Mouse (Mus musculus): ENCODE measurements around the gene Plekho1. TPM values are rescaled to one million over a fixed set of nuclear protein-coding genes. Genes with fewer than 3 reads are reported as not detected.
A peak's percentile ranks its signal among the peaks of the same experiment; 100 is the strongest.
"Not testable (repeated sequence)": the region's sequence is repeated elsewhere in the genome, so short reads cannot be mapped to it uniquely, and the experiment has no call there.

Gene Plekho1
- 79.8 and 91.8 TPM in 2 replicates for polyA plus RNA-seq (2016; fragmentation: Nextera tagmentation; extraction: Ambion mirVana)

DNA sequence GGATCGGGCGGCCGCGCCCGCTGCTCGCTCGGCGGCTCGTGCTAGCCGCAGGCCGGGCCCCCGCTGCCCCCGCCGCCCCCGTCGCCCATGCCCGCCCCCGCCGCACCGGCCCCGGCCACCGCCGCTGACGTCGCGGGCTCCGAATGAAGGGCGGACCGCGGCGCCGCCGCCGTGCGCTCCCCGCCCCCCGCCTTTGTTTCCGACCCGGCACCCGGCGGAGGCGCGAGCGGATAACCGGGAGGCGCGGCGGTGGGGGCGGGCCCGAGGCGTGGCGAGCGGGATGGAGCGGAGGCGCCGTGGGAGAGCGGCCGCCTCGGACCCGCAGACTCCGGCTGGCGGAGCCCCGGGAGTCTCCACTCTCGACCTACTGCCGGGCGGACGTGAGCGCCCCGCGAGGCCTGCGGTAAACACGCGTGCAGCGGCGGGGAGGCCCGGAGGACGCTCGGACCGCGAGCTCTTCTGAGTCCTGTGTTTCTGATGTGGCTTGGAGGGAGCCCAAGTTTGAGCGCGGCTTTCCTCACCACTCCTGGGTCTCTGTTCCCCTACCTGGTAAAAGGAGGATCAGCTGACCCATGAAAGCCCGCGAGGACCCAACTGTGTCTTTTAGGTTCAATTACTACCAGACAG lies at the start of gene Plekho1:
Gene Plekho1, minus strand, starts transcription at position 200 of the 627 bp plus-strand sequence.
- ATAC-seq (ENCODE audit: insufficient number of reproducible peaks, insufficient read depth, low FRiP score, low TSS enrichment, low read depth), result peak; percentile 9; the same call in 1 of the 2 replicates
- Histone ChIP-seq H3K9me3 (no peaks in the 10 kb centered on the region), H3K9ac (replicated peaks) (peak within 1 kb of the TSS; percentile 99), H3K4me3 (replicated peaks) (peak within 1 kb of the TSS; percentile 85), H3K4me2 (peak within 1 kb of the TSS; percentile 86), H3K27ac (peak within 1 kb of the TSS; percentile 99), H3K36me3 (peaks cover 29% of the 10 kb centered on the region), H3K27me3 (no peaks in the 10 kb centered on the region), H3K4me1 (replicated peaks) (peaks cover 49% of the 10 kb centered on the region)
- under 1% methylated on average over 61 of the region's 84 CpGs for WGBS

DNA sequence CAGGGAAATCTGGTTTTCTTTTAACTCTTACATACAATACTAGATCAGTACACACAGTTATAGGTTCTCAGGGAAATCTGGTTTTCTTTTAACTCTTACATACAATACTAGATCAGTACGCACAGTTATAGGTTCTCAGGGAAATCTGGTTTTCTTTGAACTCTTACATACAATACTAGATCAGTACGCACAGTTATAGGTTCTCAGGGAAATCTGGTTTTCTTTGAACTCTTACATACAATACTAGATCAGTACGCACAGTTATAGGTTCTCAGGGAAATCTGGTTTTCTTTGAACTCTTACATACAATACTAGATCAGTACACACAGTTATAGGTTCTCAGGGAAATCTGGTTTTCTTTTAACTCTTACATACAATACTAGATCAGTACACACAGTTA lies 48.8 kb upstream of the Plekho1 start:
- H3K9ac ChIP-seq (replicated peaks); H3K9me3 ChIP-seq; H3K4me3 ChIP-seq (replicated peaks); H3K4me2 ChIP-seq; H3K27me3 ChIP-seq; H3K4me1 ChIP-seq (replicated peaks); ATAC-seq (ENCODE audit: insufficient number of reproducible peaks, insufficient read depth, low FRiP score, low TSS enrichment, low read depth); H3K27ac ChIP-seq: not testable (repeated sequence)
- H3K36me3 ChIP-seq, result peaks cover 15% of the 10 kb centered on the region
- 89% methylated on average over 3 of the region's 3 CpGs for WGBS

DNA sequence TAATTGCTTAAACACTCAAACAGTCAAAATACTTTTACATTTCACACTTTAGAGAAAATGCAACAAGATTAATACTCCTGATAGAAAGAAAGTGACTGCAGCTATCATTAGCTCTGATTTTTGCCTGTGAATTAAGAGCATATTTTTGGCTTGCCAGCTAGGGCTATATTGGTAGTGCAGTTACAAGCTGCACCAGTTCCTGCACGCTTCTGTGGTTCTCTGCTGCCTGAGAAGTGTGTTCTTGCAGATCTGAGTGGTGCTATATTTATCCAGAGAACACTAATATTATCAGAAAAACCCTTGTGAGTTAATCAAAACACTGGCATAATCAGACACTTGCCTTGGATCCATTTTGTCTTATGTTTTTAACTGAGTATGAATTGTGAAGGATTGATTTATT lies 47.3 kb upstream of the Plekho1 start:
- H3K27ac ChIP-seq, result no peak overlapping the region
- H3K9ac ChIP-seq (replicated peaks), result no peak overlapping the region
- no peaks in the 10 kb centered on the region for H3K9me3 ChIP-seq
- 78% methylated on average over 1 of the region's 1 CpGs for WGBS
- H3K4me3 ChIP-seq (replicated peaks), result no peak overlapping the region
- H3K4me1 ChIP-seq (replicated peaks), result no peaks in the 10 kb centered on the region
- ATAC-seq (ENCODE audit: insufficient number of reproducible peaks, insufficient read depth, low FRiP score, low TSS enrichment, low read depth), result no peak
- no peaks in the 10 kb centered on the region for H3K27me3 ChIP-seq
- H3K36me3 ChIP-seq, result peaks cover 15% of the 10 kb centered on the region
- H3K4me2 ChIP-seq, result no peak overlapping the region

DNA sequence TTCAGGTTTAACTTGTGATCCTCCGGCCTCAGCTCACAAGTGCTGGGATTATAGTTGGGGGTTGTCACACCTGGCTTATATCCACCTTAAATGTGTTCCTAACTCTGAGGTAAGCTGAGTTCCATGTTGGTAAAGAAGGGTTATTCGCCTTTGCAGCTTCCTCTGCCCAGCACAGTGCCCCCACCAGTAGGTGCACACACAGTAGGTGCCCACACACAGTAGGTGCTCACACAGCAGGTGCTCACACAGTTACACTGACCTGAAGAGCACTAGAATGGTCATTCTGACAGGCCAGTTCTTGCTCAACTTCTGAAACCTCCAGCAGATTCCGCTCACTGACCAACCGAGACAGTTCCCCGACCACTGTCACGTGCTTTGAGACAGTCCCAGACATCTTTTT lies 45.3 kb upstream of the Plekho1 start:
- Histone ChIP-seq H3K9ac (replicated peaks) (no peak overlapping the region), H3K4me3 (replicated peaks) (no peak overlapping the region), H3K4me1 (replicated peaks) (no peaks in the 10 kb centered on the region), H3K4me2 (no peak overlapping the region), H3K36me3 (peaks cover 12% of the 10 kb centered on the region), H3K27ac (no peak overlapping the region), H3K9me3 (no peaks in the 10 kb centered on the region), H3K27me3 (no peaks in the 10 kb centered on the region)
- no peak for ATAC-seq (ENCODE audit: insufficient number of reproducible peaks, insufficient read depth, low FRiP score, low TSS enrichment, low read depth)
- WGBS, result 89% methylated on average over 6 of the region's 6 CpGs

DNA sequence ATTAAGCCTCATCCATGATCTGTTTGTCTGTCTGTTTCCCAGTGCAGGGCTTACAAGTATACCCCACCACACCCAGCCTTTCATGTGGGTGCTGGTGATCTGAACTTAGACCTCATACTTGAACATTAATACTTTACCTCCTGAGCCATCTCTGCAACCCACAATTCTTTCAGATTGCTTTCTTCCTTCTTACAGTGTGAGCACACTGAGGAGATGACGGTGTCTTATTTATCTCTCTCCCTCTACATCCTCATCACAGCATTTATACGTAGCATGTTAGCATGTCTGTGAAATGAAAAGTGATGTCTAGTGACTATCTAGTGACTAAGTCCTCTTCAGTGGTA lies 44.8 kb upstream of the Plekho1 start:
- Histone ChIP-seq H3K4me1 (replicated peaks) (no peaks in the 10 kb centered on the region), H3K4me3 (replicated peaks) (no peak overlapping the region), H3K4me2 (no peak overlapping the region), H3K27ac (no peak overlapping the region), H3K9me3 (no peaks in the 10 kb centered on the region), H3K9ac (replicated peaks) (no peak overlapping the region), H3K36me3 (peaks cover 7% of the 10 kb centered on the region), H3K27me3 (no peaks in the 10 kb centered on the region)
- no peak for ATAC-seq (ENCODE audit: insufficient number of reproducible peaks, insufficient read depth, low FRiP score, low TSS enrichment, low read depth)
- WGBS, result 94% methylated on average over 2 of the region's 2 CpGs

DNA sequence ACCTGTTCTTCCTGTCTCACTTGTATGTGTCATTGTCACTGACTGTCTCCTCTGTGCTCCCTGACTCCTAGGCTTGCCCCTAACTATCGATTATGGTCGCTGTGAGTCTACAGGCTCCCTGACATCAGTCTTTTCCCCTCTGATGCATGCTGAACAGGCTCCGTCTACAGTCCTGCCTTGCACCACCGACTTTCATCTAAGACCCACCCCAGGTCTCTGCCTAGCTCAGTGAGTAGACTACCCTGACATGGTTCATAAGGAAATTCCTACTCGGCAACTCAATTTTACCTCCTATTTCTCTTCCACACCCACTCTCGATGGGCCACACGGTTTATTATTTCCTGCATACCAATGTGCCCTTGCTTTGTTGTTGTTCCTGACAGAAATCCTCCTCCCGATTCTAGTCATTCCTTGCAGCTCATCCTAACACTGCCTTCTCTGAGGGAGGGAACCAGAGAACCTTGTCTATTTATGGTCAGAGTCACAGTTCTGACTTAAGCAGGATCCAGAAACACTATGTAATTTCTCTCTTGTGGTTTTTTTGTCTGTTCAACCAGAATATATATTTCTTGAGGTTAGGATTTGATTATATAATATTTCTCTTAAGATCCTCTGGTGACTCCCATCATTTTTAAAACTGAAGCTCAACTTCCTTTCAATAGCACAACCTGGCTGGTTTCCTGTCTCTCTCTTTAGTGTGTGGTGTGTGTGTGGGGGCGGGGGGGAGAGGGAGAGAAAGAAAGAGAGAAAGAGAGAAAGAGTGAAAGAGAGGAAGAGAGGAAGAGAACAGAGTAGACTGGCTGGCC lies 44.3 kb upstream of the Plekho1 start:
- H3K27me3 ChIP-seq, result no peaks in the 10 kb centered on the region
- ATAC-seq (ENCODE audit: insufficient number of reproducible peaks, insufficient read depth, low FRiP score, low TSS enrichment, low read depth), result no peak
- H3K36me3 ChIP-seq, result peaks cover 1% of the 10 kb centered on the region
- no peaks in the 10 kb centered on the region for H3K4me1 ChIP-seq (replicated peaks)
- H3K4me2 ChIP-seq, result no peak overlapping the region
- H3K4me3 ChIP-seq (replicated peaks), result no peak overlapping the region
- 78% methylated on average over 9 of the region's 9 CpGs for WGBS
- H3K9me3 ChIP-seq, result no peaks in the 10 kb centered on the region
- H3K27ac ChIP-seq, result no peak overlapping the region
- H3K9ac ChIP-seq (replicated peaks), result no peak overlapping the region

DNA sequence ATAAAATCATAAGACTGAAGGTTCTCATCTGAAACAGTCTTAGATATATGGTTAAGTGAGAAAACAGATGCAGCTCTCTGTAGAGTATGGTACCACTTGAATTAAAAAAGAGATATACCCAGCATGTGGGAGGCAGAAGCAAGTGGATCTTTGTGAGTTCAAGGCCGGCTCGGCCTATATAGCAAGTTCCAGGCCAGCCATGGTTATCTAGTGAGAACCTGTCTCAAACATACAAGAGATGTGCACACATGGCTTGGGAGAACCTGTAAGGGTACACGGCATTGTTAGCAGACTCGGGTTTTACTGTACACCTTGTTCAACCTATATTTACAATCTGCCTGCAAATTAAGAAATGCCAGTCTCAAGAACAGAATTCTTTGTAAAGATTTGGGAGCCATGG lies 43.0 kb upstream of the Plekho1 start:
- Histone ChIP-seq H3K4me3 (replicated peaks) (no peak overlapping the region), H3K27me3 (no peaks in the 10 kb centered on the region), H3K9ac (replicated peaks) (no peak overlapping the region), H3K4me1 (replicated peaks) (no peaks in the 10 kb centered on the region), H3K9me3 (no peaks in the 10 kb centered on the region), H3K36me3 (no peaks in the 10 kb centered on the region), H3K4me2 (no peak overlapping the region), H3K27ac (no peak overlapping the region)
- 86% methylated on average over 4 of the region's 4 CpGs for WGBS
- no peak for ATAC-seq (ENCODE audit: insufficient number of reproducible peaks, insufficient read depth, low FRiP score, low TSS enrichment, low read depth)

DNA sequence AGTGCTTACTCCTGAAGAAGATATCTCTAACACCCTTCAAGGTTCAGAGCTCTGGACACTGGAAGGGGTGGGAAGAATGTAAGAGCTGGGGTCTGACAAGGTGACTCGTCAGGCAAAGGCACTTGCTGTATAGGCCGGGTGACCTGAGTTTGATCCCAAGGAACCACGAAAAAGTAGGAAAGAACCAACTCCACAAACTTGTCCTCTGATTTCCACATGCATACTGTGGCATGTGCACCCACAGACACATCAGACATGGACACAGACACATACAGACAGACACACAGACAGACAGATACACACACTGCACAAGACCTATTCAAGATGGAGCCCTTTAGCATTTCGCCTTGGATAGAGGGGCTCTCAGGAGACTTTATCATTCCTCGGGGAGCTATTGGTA lies 42.4 kb upstream of the Plekho1 start:
- no peaks in the 10 kb centered on the region for H3K4me1 ChIP-seq (replicated peaks)
- no peak overlapping the region for H3K4me3 ChIP-seq (replicated peaks)
- 80% methylated on average over 5 of the region's 5 CpGs for WGBS
- no peak for ATAC-seq (ENCODE audit: insufficient number of reproducible peaks, insufficient read depth, low FRiP score, low TSS enrichment, low read depth)
- H3K27ac ChIP-seq, result no peak overlapping the region
- H3K9me3 ChIP-seq, result no peaks in the 10 kb centered on the region
- no peak overlapping the region for H3K9ac ChIP-seq (replicated peaks)
- no peak overlapping the region for H3K4me2 ChIP-seq
- H3K27me3 ChIP-seq, result no peaks in the 10 kb centered on the region
- H3K36me3 ChIP-seq, result peaks cover 6% of the 10 kb centered on the region; the same call in 1 of the 2 replicates

DNA sequence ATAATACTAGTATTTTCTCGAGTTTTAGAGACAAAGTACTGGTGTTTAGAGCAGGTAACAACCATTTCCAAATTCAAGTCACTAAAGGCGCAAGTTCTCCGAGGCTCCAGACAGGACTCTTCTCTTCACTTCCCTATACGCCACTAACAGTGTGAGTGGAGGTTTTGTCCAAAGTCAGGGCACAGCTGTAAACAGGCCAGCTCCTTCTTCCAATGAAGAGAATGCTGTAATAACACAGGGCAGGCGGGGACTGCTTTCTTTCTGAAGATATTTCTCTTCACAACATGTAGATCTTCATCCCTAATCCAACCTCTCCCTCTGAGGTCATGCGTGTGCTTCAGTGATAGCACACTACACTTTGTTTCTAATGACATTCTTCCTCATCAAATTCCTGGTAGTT lies 41.0 kb upstream of the Plekho1 start:
- Histone ChIP-seq H3K27ac (no peak overlapping the region), H3K36me3 (peaks cover 10% of the 10 kb centered on the region; the same call in 1 of the 2 replicates), H3K4me1 (replicated peaks) (no peaks in the 10 kb centered on the region), H3K9ac (replicated peaks) (no peak overlapping the region), H3K27me3 (no peaks in the 10 kb centered on the region), H3K4me3 (replicated peaks) (no peak overlapping the region), H3K4me2 (no peak overlapping the region), H3K9me3 (no peaks in the 10 kb centered on the region)
- no peak for ATAC-seq (ENCODE audit: insufficient number of reproducible peaks, insufficient read depth, low FRiP score, low TSS enrichment, low read depth)
- WGBS, result 90% methylated on average over 6 of the region's 6 CpGs

DNA sequence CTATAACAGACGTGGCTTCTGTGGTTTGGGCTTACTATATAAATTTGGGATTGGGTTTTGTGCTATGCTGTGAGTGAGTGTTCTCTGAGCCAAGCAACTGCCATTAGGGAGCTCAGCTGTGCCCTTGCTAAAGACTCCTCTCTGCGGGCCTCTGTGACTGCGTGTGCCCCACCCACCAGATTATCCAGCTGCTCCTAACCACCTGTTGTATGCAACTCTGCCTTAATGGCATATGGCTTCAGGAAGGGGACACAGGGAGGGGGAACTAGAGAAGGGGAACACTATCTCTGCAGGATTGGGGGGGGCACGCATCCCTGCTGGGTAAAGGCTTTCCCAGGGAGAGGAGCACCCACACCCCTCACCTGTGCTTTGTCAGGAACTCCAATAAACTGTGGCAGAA lies 37.2 kb upstream of the Plekho1 start:
- no peak overlapping the region for H3K4me2 ChIP-seq
- H3K36me3 ChIP-seq, result peaks cover 11% of the 10 kb centered on the region; the same call in 1 of the 2 replicates
- no peak overlapping the region for H3K4me3 ChIP-seq (replicated peaks)
- WGBS, result 73% methylated on average over 4 of the region's 4 CpGs
- no peaks in the 10 kb centered on the region for H3K4me1 ChIP-seq (replicated peaks)
- H3K27ac ChIP-seq, result no peak overlapping the region
- no peak overlapping the region for H3K9ac ChIP-seq (replicated peaks)
- H3K27me3 ChIP-seq, result no peaks in the 10 kb centered on the region
- ATAC-seq (ENCODE audit: insufficient number of reproducible peaks, insufficient read depth, low FRiP score, low TSS enrichment, low read depth), result no peak
- H3K9me3 ChIP-seq, result no peaks in the 10 kb centered on the region

DNA sequence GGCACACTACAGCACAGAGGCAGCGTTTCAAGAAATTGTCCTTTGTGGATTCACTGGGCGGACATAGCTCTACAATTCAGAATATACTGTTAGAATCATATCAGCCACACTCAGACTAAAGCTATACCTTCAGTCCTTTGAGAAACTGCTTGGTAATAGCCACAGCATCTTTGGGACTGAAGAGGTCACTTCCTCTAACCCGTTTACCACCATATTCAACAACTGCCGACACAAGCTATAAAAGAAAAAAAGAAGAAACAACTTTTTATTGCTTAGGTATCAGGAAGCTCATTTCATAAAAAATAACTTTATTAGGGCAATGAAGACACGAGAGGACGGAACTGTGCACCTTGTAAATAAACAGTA lies 36.8 kb upstream of the Plekho1 start:
- ATAC-seq (ENCODE audit: insufficient number of reproducible peaks, insufficient read depth, low FRiP score, low TSS enrichment, low read depth), result no peak
- WGBS, result 80% methylated on average over 6 of the region's 6 CpGs
- Histone ChIP-seq H3K27me3 (no peaks in the 10 kb centered on the region), H3K4me1 (replicated peaks) (no peaks in the 10 kb centered on the region), H3K9me3 (no peaks in the 10 kb centered on the region), H3K9ac (replicated peaks) (no peak overlapping the region), H3K36me3 (peaks cover 11% of the 10 kb centered on the region; the same call in 1 of the 2 replicates), H3K4me3 (replicated peaks) (no peak overlapping the region), H3K27ac (no peak overlapping the region; the same call in 1 of the 2 replicates), H3K4me2 (no peak overlapping the region)

Measured in limb, embryonic 12.5 days (tissue).